ENCODE assay signal across 18 mouse cellular contexts in genomic region chr15:90140966-90141365, GRCm38 (mm10).
"Had no signal": no experiment of that assay in that cellular context is flagged by ENCODE, and none has a peak within 500 bp of the region (broad histone marks: within the 10 kb centered on the region; RNA-seq: fewer than 3 reads in every experiment).

No protein-coding gene starts in this region.

- H3K9ac ChIP-seq: kidney, embryonic 15.5 days; liver, embryonic 13.5 days; midbrain, embryonic 15.5 days; neural tube, embryonic 13.5 days had no signal

- ATAC-seq: intestine, postnatal 0 days; midbrain, embryonic 15.5 days had no signal

- H3K4me1 ChIP-seq: kidney, embryonic 15.5 days; liver, embryonic 13.5 days; midbrain, embryonic 15.5 days; neural tube, embryonic 13.5 days had no signal

- H3K4me3 ChIP-seq: kidney, embryonic 15.5 days; layer of hippocampus, adult 2 months; liver, embryonic 13.5 days; midbrain, embryonic 15.5 days; myocyte; neural tube, embryonic 13.5 days had no signal

- H3K27me3 ChIP-seq: kidney, embryonic 15.5 days; liver, embryonic 13.5 days; midbrain, embryonic 15.5 days; neural tube, embryonic 13.5 days had no signal

- H3K36me3 ChIP-seq: kidney, embryonic 15.5 days; liver, embryonic 13.5 days; midbrain, embryonic 15.5 days; neural tube, embryonic 13.5 days had no signal

- H3K27ac ChIP-seq: kidney, embryonic 15.5 days; layer of hippocampus, adult 2 months; liver, embryonic 13.5 days; midbrain, embryonic 15.5 days; neural tube, embryonic 13.5 days had no signal

- H3K4me2 ChIP-seq: kidney, embryonic 15.5 days; liver, embryonic 13.5 days; midbrain, embryonic 15.5 days; neural tube, embryonic 13.5 days had no signal

- H3K9me3 ChIP-seq: kidney, embryonic 15.5 days; midbrain, embryonic 15.5 days; neural tube, embryonic 13.5 days had no signal

- DNase-seq: kidney, adult 8-10 months; kidney, postnatal 14 days; kidney, postnatal 4 days; layer of hippocampus, adult 9-11 months; liver, embryonic 13.5 days; lung, adult 2 months; lung, postnatal 14 days; lung, postnatal 4 days; retina, postnatal 1 day; thymus, adult 18-20 months; thymus, postnatal 14 days; thymus, postnatal 4 days had no signal
